Mouse (Mus musculus) hindbrain, embryonic 10.5 days (tissue): Measurements from ENCODE around the gene Cdc42se2. TPM values are rescaled to one million over a fixed set of nuclear protein-coding genes. Genes with fewer than 3 reads are reported as not detected.

ENCODE experiments used
- DNase-seq: peaks from one replicate; pipeline ENCODE4 v3.0.0-alpha.2; 2017; ENCODE audit warnings: low spot score
- H3K27ac ChIP-seq: fragments of 300-500 bp; sonication (generic); 2 replicates; pipeline ENCODE4 v1.5.1; 2016; ENCODE audit warnings: mild to moderate bottlenecking, moderate library complexity
- H3K27me3 ChIP-seq: fragments of 300-500 bp; sonication (generic); 2 replicates; pipeline ENCODE4 v1.6.1; 2016; ENCODE audit warnings: mild to moderate bottlenecking; ENCODE audit not compliant: poor library complexity, insufficient read depth, severe bottlenecking
- H3K36me3 ChIP-seq: fragments of 300-500 bp; sonication (generic); 2 replicates; pipeline ENCODE4 v1.6.1; 2016; ENCODE audit warnings: mild to moderate bottlenecking, moderate library complexity
- H3K4me1 ChIP-seq: fragments of 300-500 bp; sonication (generic); replicated peaks from 2 replicates; pipeline ENCODE4 v1.6.1; 2016; ENCODE audit warnings: mild to moderate bottlenecking
- H3K4me3 ChIP-seq: fragments of 300-500 bp; sonication (generic); 2 replicates; pipeline ENCODE4 v1.5.1; 2016; ENCODE audit warnings: mild to moderate bottlenecking, moderate library complexity
- H3K9me3 ChIP-seq: fragments of 300-500 bp; sonication (generic); 2 replicates; pipeline ENCODE4 v1.6.1; 2016; ENCODE audit warnings: mild to moderate bottlenecking, moderate library complexity
- WGBS: fragments of 180-500 bp; shearing (Covaris S2); methylation state at CpG from one replicate; pipeline ENCODE4 v1.1.7; 2016; 5-methylcytosine and 5-hydroxymethylcytosine counted together
- polyA plus RNA-seq: library from polyadenylated mRNA; unstranded; fragments of >200 nt; fragmentation: Nextera tagmentation; extraction: Ambion mirVana; gene quantifications from 2 replicates; pipeline ENCODE4 v1.2.1, GENCODE M21; 2016

The Cdc42se2 gene
- polyA plus RNA-seq, 1 experiment from 2014 or later = 247 TPM

DNA sequence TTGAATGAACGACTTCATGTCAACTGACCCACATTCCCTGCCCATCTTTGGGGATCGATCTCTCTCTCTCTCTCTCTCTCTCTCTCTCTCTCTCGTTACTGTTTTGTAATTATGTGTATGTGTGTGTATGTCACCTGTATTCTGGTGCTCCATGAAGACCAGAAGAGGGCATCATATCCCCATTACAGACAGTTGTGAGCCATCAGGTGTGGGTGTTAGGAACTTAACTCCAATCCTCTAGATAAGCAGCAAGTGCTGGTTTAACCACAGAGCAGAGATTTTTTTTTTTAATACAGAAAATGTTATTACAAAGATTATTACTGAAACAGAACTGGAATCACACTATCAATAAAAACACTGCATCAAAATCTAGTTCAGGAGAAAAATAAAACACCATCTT lies 1.9 kb downstream of the Cdc42se2 start:
- 88% methylated on average over 3 of the region's 3 CpGs for WGBS
- H3K27ac ChIP-seq = no peak overlapping the region
- H3K27me3 ChIP-seq = no peaks in the 10 kb centered on the region
- H3K4me3 ChIP-seq = peak overlapping the region; percentile 96
- DNase-seq = no peak
- no peaks in the 10 kb centered on the region for H3K9me3 ChIP-seq
- H3K36me3 ChIP-seq = peaks cover 16% of the 10 kb centered on the region
- peaks cover 60% of the 10 kb centered on the region for H3K4me1 ChIP-seq

- H3K9me3 ChIP-seq = no peaks in the 10 kb centered on the region
- H3K4me3 ChIP-seq = peak overlapping the region; percentile 96; the same call in 1 of the 2 replicates
- no peak overlapping the region for H3K27ac ChIP-seq
- H3K27me3 ChIP-seq = no peaks in the 10 kb centered on the region
- WGBS = 96% methylated on average over 3 of the region's 3 CpGs
- peaks cover 60% of the 10 kb centered on the region for H3K4me1 ChIP-seq
- DNase-seq = no peak
- peaks cover 16% of the 10 kb centered on the region for H3K36me3 ChIP-seq
Measured at GRCm38 (mm10) chr11:54784436-54784835, 3.0 kb downstream of the Cdc42se2 start.

- WGBS = 81% methylated on average over 6 of the region's 6 CpGs
- no peaks in the 10 kb centered on the region for H3K9me3 ChIP-seq
- H3K4me1 ChIP-seq = peaks cover 56% of the 10 kb centered on the region
- peaks cover 19% of the 10 kb centered on the region for H3K36me3 ChIP-seq
- H3K27ac ChIP-seq = no peak overlapping the region
- H3K27me3 ChIP-seq = no peaks in the 10 kb centered on the region
- DNase-seq = no peak
- no peak overlapping the region for H3K4me3 ChIP-seq
Measured at GRCm38 (mm10) chr11:54782253-54782652, 5.2 kb downstream of the Cdc42se2 start.

GRCm38 (mm10) chr11:54779946-54780345 lies 7.5 kb downstream of the Cdc42se2 start:
- H3K27ac ChIP-seq = no peak overlapping the region
- H3K36me3 ChIP-seq = peaks cover 24% of the 10 kb centered on the region
- no peak overlapping the region for H3K4me3 ChIP-seq
- H3K27me3 ChIP-seq = no peaks in the 10 kb centered on the region
- 89% methylated on average over 1 of the region's 1 CpGs for WGBS
- peaks cover 44% of the 10 kb centered on the region for H3K4me1 ChIP-seq
- H3K9me3 ChIP-seq = no peaks in the 10 kb centered on the region
- no peak for DNase-seq

DNA sequence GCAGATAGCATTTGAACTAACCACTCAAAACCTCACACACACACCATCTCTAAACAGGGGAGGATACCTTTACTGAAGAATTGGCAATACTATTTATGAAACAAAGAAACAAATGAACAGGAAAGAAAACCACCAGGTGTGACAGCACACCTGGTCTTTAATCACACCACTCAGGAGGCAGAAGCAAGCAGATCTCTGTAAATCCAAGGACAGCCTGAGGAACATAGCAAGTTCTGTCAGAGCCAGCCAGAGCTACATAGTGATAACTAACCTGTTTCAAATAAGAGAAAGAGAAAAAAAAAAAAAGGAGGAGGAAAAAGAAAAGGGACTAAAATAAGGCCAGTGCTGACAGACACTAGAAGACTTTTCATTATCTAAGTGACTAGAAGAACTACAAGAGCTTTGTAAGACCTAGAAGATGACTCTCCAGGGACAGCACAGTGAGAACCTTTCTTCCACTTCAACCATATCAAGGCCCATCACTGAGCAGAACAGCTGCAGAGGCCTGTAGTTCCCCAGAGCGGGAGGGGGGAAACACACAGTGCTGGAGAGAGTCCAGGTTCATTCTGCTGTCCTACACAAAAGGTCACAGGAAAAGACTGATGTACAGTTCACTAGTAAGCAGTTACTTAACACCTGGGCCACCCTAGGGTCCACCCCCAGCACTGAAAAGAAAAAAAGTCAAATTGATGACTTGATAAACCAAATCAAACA lies 9.2 kb downstream of the Cdc42se2 start:
- WGBS = 77% methylated on average over 1 of the region's 1 CpGs
- no peaks in the 10 kb centered on the region for H3K9me3 ChIP-seq
- H3K36me3 ChIP-seq = peaks cover 21% of the 10 kb centered on the region

DNA sequence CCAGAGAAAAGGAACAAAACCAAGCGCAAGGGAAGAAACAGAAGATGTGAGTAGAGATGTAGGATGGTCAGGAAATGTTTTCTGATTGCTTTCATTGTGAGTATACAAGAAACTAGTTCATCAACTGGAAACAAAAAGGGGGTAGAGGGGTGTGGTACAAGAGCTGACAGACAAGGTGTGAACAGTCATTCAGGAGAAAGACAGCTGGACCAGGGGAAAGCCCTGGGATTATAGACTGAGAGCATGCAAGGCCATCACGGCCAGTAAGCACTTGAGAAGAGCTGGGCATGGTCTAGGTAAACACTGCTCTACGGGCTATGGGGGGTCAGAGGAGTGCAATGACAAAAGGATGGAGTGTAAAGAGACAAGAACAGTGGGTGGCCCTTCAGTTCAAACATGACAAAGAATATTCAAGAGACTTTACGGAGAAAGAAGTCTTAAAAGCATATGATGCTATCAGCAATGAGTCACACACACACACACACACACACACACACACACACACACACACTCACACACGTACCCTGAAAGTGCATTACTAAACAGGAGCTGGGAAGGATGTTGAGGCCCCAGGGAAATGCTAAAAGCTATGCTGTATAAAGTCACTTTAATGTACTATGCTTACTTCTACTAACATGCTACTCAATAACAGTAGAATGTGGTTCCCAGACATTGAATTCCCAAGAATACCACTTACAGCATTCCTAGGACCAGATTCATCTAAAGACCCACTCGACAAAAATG lies 9.9 kb downstream of the Cdc42se2 start:
- H3K36me3 ChIP-seq = peaks cover 21% of the 10 kb centered on the region
- DNase-seq = no peak
- peaks cover 28% of the 10 kb centered on the region for H3K4me1 ChIP-seq
- H3K27me3 ChIP-seq = no peaks in the 10 kb centered on the region
- 81% methylated on average over 6 of the region's 6 CpGs for WGBS
- H3K9me3 ChIP-seq = no peaks in the 10 kb centered on the region
- no peak overlapping the region for H3K4me3 ChIP-seq
- no peak overlapping the region for H3K27ac ChIP-seq

More for the DNA sequence above, 9.2 kb downstream of the Cdc42se2 start:
- Histone ChIP-seq H3K4me1 (peaks cover 33% of the 10 kb centered on the region), H3K27me3 (no peaks in the 10 kb centered on the region), H3K27ac (no peak overlapping the region), H3K4me3 (no peak overlapping the region)
- no peak for DNase-seq

DNA sequence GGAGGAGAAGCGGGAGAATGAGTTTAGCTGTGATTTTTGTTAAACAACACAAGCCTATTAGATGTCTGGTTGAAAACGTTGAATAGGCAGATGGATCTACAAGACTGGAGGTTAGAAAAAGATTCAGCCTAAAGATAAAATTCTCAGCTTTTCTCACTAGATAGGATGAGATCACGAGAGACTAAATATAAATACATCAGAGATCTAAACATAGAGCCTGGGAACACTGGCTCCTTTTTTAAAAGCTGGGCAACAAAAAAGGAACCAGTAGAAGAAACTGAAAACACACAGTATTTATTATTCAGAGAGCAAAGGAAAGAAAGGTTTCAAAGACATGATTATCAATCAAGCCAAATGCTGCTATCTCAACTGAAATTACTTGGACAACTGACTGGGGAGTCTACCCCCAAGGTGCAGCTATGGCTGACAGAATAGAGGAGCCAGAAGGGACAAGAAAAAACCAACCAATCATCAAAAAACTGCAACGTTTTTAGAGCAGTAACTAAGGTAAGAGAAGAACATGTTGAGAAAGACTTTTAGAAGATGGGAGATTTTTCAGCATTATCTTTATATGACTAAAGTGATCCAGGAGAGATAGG lies 10.6 kb downstream of the Cdc42se2 start:
- no peak overlapping the region for H3K4me3 ChIP-seq
- H3K36me3 ChIP-seq = peaks cover 18% of the 10 kb centered on the region
- no peak overlapping the region for H3K27ac ChIP-seq
- H3K27me3 ChIP-seq = no peaks in the 10 kb centered on the region
- DNase-seq = no peak
- WGBS = 85% methylated on average over 4 of the region's 4 CpGs
- peaks cover 23% of the 10 kb centered on the region for H3K4me1 ChIP-seq
- H3K9me3 ChIP-seq = no peaks in the 10 kb centered on the region

GRCm38 (mm10) chr11:54776367-54776701 lies 11.1 kb downstream of the Cdc42se2 start:
- Histone ChIP-seq H3K36me3 (peaks cover 17% of the 10 kb centered on the region), H3K9me3 (no peaks in the 10 kb centered on the region), H3K27me3 (no peaks in the 10 kb centered on the region), H3K4me3 (no peak overlapping the region), H3K27ac (no peak overlapping the region), H3K4me1 (peaks cover 22% of the 10 kb centered on the region)
- WGBS = 93% methylated on average over 2 of the region's 2 CpGs
- no peak for DNase-seq

DNA sequence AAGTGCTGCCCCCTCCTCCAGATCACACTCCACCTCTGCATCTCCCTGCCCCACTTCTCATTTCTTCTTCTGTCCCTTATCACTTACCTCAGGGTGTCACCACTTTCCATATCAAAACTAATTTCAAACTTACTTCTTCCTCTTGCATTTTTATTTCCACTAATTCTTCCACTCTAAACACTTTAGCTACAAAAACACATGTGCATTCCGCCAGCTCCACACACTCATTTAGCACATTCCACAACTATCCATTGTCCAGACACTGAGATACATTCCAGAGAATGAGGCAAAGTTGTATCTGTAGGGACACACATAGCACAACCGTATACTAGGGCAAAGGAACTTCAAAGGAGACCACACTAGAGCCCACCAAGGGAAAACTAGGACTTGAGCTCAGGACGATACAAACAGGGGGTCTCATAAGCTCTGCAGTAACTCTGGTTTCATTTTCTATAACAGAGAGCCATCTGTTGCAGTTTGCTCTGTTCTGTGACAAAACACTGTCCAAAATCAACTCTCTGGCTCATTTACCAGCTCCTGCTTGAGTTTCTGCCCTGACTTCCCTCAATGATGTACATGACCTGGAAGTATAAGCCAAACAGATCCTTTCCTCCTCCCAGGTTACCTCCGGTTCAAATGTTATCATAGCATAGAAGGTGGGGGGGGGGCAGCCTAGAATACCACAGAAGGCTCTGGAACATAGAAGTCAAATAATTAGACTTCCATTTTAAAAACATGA lies 11.7 kb downstream of the Cdc42se2 start:
- peaks cover 22% of the 10 kb centered on the region for H3K4me1 ChIP-seq
- H3K4me3 ChIP-seq = no peak overlapping the region
- no peaks in the 10 kb centered on the region for H3K9me3 ChIP-seq
- 85% methylated on average over 4 of the region's 4 CpGs for WGBS
- no peak overlapping the region for H3K27ac ChIP-seq
- peaks cover 14% of the 10 kb centered on the region for H3K36me3 ChIP-seq
- no peak for DNase-seq
- H3K27me3 ChIP-seq = no peaks in the 10 kb centered on the region

DNA sequence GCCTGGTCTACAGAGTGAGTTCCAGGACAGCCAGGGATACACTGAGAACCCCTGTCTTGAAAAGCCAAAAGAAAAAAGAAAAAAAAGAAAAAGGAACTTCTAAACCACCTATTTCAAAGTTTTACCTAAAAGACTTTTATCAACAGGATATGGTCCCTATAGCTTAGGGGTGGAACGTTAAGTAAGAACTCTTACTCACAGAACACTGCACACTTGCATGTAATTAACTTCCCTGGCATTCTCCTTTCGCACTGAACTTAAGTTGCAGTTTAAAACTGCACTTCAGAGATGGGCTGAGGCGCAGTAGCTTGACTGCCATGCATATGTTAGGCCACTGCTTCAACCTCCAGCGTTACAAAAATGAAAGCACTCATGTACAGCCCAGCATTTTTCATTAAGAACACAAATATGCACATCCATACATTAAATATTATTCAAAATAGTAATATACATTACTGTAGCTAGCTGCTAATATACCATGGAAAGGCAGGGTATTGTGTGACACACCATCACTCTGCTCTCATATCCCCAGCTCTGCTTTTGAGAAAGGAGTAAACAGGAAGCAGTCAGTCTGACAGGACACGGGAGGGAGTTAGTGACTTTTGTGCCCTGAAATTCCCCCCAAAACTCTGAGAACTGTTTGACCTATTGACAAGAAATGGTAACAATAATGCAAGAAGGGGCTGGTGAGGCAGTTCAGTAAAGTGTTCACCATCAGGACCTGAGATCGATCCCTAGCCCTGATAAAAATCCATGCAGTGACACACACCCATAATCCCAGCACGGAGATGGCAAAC lies 13.0 kb downstream of the Cdc42se2 start:
- H3K9me3 ChIP-seq = no peaks in the 10 kb centered on the region

GRCm38 (mm10) chr11:54771549-54771948 lies 15.9 kb downstream of the Cdc42se2 start:
- Histone ChIP-seq H3K27ac (no peak overlapping the region), H3K9me3 (no peaks in the 10 kb centered on the region), H3K27me3 (no peaks in the 10 kb centered on the region), H3K4me3 (no peak overlapping the region), H3K36me3 (peaks cover 11% of the 10 kb centered on the region; the same call in 1 of the 2 replicates), H3K4me1 (peaks cover 33% of the 10 kb centered on the region)
- no peak for DNase-seq

More for the DNA sequence above, 13.0 kb downstream of the Cdc42se2 start:
- Histone ChIP-seq H3K27ac (no peak overlapping the region), H3K27me3 (no peaks in the 10 kb centered on the region), H3K4me3 (no peak overlapping the region), H3K4me1 (peaks cover 28% of the 10 kb centered on the region), H3K36me3 (peaks cover 14% of the 10 kb centered on the region)
- 89% methylated on average over 7 of the region's 7 CpGs for WGBS
- DNase-seq = no peak

- H3K4me1 ChIP-seq = peaks cover 36% of the 10 kb centered on the region
- no peaks in the 10 kb centered on the region for H3K27me3 ChIP-seq
- H3K9me3 ChIP-seq = no peaks in the 10 kb centered on the region
- H3K36me3 ChIP-seq = 0 out of 2 replicates have a peak, but pooled peaks cover 3% of the 10 kb centered on the region
- WGBS = 89% methylated on average over 5 of the region's 5 CpGs
- no peak overlapping the region for H3K27ac ChIP-seq
- H3K4me3 ChIP-seq = no peak overlapping the region
- no peak for DNase-seq
Measured at GRCm38 (mm10) chr11:54769843-54770242, 17.6 kb downstream of the Cdc42se2 start.
